Mouse (Mus musculus): Measurements from ENCODE around the gene Srpk2. TPM values are rescaled to one million over a fixed set of nuclear protein-coding genes. Genes with fewer than 3 reads are reported as not detected.

Gene Srpk2
- polyA plus RNA-seq, 1 experiment from 2014 or later = 46.4 TPM

DNA sequence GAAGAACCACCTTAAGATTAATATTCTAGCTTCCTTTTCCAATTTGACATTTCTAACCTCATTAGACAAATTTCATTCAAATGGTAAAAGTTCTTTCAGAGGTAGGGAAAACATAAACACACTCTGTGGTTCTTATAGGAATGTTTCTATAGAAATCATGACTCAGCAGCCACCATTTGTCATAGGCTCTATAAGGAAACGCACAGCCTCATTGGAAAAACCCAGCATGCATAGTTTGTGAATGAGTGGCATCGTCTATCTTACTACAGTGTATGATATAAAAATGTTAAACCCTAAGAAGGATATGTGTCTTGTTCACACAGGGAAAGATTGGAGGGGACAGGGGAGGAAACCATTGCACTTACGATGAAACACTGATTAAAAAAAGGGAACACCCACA is 178.8 kb downstream of the Srpk2 start:
- Histone ChIP-seq H3K4me3 (ENCODE audit: low read depth, low read length) (no peak overlapping the region), H3K27ac (ENCODE audit: low read depth, low read length) (no peak overlapping the region), H3K36me3 (ENCODE audit: control insufficient read depth, insufficient read depth, low read length) (peaks cover 21% of the 10 kb centered on the region), H3K4me2 (no peak overlapping the region), H3K27me3 (ENCODE audit: control insufficient read depth, insufficient read depth, low read length) (no peaks in the 10 kb centered on the region), H3K9ac (ENCODE audit: low read depth, low read length) (no peak overlapping the region), H3K4me1 (ENCODE audit: control insufficient read depth, insufficient read depth, low read length) (no peaks in the 10 kb centered on the region), H3K9me3 (replicated peaks; ENCODE audit: control insufficient read depth, low read length) (no peaks in the 10 kb centered on the region)
- no peak for ATAC-seq (replicated peaks; ENCODE audit: insufficient number of reproducible peaks, low FRiP score, low TSS enrichment)
- 89% methylated on average over 3 of the region's 3 CpGs for WGBS (ENCODE audit: insufficient replicate concordance)

DNA sequence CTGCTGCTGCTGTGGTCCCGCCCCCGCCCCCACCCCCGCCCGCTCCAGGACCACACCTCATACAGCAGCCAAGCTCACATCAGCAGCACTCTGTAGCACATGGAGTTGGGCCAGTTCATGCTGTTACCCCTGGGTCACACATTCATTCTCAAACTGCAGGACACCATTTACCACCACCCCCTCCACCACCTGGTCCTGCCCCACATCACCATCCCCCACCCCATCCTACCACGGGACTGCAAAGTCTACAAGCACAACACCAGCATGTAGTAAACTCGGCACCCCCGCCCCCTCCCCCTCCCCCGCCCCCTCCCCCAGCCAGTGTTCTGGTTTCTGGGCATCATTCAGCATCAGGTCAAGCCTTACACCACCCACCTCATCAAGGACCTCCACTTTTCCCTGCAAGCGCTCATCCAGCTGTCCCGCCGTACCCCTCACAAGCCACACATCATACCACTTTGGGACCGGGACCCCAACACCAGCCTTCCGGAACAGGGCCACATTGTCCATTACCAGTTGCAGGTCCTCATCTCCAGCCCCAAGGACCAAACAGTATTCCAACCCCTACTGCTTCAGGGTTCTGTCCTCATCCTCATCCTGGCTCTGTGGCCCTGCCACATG is 182.0 kb downstream of the Srpk2 start:
- Histone ChIP-seq H3K9ac (ENCODE audit: low read depth, low read length) (no peak overlapping the region), H3K9me3 (replicated peaks; ENCODE audit: control insufficient read depth, low read length) (no peaks in the 10 kb centered on the region), H3K4me3 (ENCODE audit: low read depth, low read length) (no peak overlapping the region), H3K27me3 (ENCODE audit: control insufficient read depth, insufficient read depth, low read length) (no peaks in the 10 kb centered on the region), H3K36me3 (ENCODE audit: control insufficient read depth, insufficient read depth, low read length) (peaks cover 38% of the 10 kb centered on the region), H3K27ac (ENCODE audit: low read depth, low read length) (no peak overlapping the region), H3K4me2 (no peak overlapping the region), H3K4me1 (ENCODE audit: control insufficient read depth, insufficient read depth, low read length) (no peaks in the 10 kb centered on the region)
- WGBS (ENCODE audit: insufficient replicate concordance) = 77% methylated on average over 12 of the region's 13 CpGs
- ATAC-seq (replicated peaks; ENCODE audit: insufficient number of reproducible peaks, low FRiP score, low TSS enrichment) = peak; percentile 40; the same call in 1 of the 2 replicates

DNA sequence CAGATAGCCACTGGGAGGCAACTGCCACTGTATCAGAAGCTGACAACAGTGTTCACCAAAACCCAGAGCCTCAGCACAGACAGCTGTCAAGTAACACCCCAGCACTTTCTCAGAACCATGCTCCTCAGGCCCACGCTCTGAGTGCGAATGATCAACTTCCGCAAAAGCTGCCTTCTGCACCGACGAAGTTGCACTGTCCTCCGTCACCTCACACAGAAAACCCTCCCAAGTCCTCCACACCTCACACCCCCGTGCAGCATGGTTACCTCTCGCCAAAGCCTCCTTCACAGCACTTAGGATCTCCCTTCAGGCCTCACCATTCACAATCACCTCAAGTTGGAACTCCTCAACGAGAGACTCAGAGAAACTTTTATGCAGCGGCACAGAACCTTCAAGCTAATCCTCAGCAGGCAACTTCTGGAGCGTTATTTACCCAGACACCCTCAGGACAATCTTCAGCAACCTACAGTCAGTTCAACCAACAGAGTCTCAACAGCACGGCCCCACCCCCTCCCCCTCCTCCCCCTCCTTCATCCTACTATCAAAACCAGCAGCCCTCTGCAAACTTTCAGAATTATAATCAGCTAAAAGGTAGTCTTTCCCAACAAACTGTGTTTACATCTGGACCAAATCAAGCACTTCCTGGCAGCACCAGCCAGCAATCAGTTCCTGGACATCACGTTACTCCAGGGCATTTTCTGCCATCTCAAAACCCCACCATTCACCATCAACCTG is 182.7 kb downstream of the Srpk2 start:
- no peak overlapping the region for H3K9ac ChIP-seq (ENCODE audit: low read depth, low read length)
- H3K4me3 ChIP-seq (ENCODE audit: low read depth, low read length) = no peak overlapping the region
- no peak for ATAC-seq (replicated peaks; ENCODE audit: insufficient number of reproducible peaks, low FRiP score, low TSS enrichment)
- H3K27ac ChIP-seq (ENCODE audit: low read depth, low read length) = no peak overlapping the region
- no peak overlapping the region for H3K4me2 ChIP-seq
- H3K27me3 ChIP-seq (ENCODE audit: control insufficient read depth, insufficient read depth, low read length) = no peaks in the 10 kb centered on the region
- no peaks in the 10 kb centered on the region for H3K4me1 ChIP-seq (ENCODE audit: control insufficient read depth, insufficient read depth, low read length)
- no peaks in the 10 kb centered on the region for H3K9me3 ChIP-seq (replicated peaks; ENCODE audit: control insufficient read depth, low read length)
- WGBS (ENCODE audit: insufficient replicate concordance) = 82% methylated on average over 13 of the region's 13 CpGs
- H3K36me3 ChIP-seq (ENCODE audit: control insufficient read depth, insufficient read depth, low read length) = peaks cover 38% of the 10 kb centered on the region

DNA sequence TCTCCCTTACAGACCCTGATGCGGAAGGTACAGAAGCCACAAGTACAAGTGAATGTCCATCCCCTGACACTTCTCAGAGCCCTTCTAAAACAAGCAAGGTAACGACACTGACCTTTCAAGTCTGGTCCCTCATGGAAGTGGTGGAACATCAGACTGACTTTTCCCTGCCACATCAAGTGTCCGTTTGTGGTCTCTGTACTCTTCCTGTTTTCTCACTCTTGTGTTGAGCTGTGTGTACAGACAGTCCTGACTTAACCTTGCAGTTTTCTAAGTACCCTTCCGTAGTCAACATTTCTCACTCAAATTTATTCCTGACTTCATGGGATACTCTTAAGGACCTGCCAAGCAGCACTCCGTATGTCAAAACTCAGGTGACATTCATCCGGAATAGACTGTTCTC is 183.7 kb downstream of the Srpk2 start:
- H3K4me1 ChIP-seq (ENCODE audit: control insufficient read depth, insufficient read depth, low read length) = no peaks in the 10 kb centered on the region
- no peak for ATAC-seq (replicated peaks; ENCODE audit: insufficient number of reproducible peaks, low FRiP score, low TSS enrichment)
- no peak overlapping the region for H3K4me3 ChIP-seq (ENCODE audit: low read depth, low read length)
- no peaks in the 10 kb centered on the region for H3K9me3 ChIP-seq (replicated peaks; ENCODE audit: control insufficient read depth, low read length)
- no peak overlapping the region for H3K9ac ChIP-seq (ENCODE audit: low read depth, low read length)
- no peaks in the 10 kb centered on the region for H3K27me3 ChIP-seq (ENCODE audit: control insufficient read depth, insufficient read depth, low read length)
- H3K36me3 ChIP-seq (ENCODE audit: control insufficient read depth, insufficient read depth, low read length) = peaks cover 41% of the 10 kb centered on the region
- 85% methylated on average over 6 of the region's 6 CpGs for WGBS (ENCODE audit: insufficient replicate concordance)
- no peak overlapping the region for H3K4me2 ChIP-seq
- H3K27ac ChIP-seq (ENCODE audit: low read depth, low read length) = no peak overlapping the region

DNA sequence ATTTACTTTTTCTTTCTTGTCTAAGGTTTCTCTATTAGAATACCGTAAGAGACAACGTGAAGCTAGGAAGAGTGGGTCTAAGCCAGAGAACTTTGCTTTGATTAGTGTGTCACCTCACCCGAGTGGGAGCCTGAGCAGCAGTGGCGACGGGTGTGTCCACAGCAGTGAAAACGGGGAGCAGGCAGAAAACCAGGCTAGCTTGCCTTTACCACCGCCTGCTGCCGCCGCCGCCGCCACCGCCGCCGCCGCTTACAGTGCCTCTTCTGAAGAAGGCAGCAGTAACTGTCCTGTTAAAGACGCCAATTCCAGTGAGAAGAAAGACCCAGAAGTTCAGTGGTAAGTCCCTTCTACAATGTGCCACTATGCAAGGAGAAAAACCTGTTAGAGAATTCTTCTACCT is 185.2 kb downstream of the Srpk2 start:
- no peaks in the 10 kb centered on the region for H3K4me1 ChIP-seq (ENCODE audit: control insufficient read depth, insufficient read depth, low read length)
- no peaks in the 10 kb centered on the region for H3K27me3 ChIP-seq (ENCODE audit: control insufficient read depth, insufficient read depth, low read length)
- H3K4me3 ChIP-seq (ENCODE audit: low read depth, low read length) = no peak overlapping the region
- no peak overlapping the region for H3K27ac ChIP-seq (ENCODE audit: low read depth, low read length)
- no peaks in the 10 kb centered on the region for H3K9me3 ChIP-seq (replicated peaks; ENCODE audit: control insufficient read depth, low read length)
- H3K4me2 ChIP-seq = no peak overlapping the region
- H3K36me3 ChIP-seq (ENCODE audit: control insufficient read depth, insufficient read depth, low read length) = peaks cover 45% of the 10 kb centered on the region
- H3K9ac ChIP-seq (ENCODE audit: low read depth, low read length) = no peak overlapping the region
- WGBS (ENCODE audit: insufficient replicate concordance) = 93% methylated on average over 16 of the region's 16 CpGs
- no peak for ATAC-seq (replicated peaks; ENCODE audit: insufficient number of reproducible peaks, low FRiP score, low TSS enrichment)

DNA sequence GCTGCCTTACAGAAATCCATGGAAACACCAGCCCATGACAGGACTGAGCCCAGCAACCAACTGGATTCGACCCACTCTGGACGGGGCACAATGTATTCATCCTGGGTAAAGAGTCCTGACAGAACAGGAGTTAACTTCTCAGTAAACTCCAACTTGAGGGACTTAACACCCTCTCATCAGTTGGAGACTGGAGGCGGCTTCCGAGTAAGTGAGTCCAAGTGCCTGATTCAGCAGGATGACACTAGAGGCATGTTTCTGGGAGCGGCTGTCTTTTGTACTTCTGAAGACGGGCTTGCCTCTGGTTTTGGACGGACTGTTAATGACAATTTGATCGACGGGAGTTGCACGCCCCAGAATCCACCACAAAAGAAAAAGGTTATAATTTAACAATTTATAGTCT is 186.5 kb downstream of the Srpk2 start:
- no peaks in the 10 kb centered on the region for H3K9me3 ChIP-seq (replicated peaks; ENCODE audit: control insufficient read depth, low read length)
- no peaks in the 10 kb centered on the region for H3K4me1 ChIP-seq (ENCODE audit: control insufficient read depth, insufficient read depth, low read length)
- WGBS (ENCODE audit: insufficient replicate concordance) = 88% methylated on average over 10 of the region's 10 CpGs
- H3K36me3 ChIP-seq (ENCODE audit: control insufficient read depth, insufficient read depth, low read length) = peaks cover 51% of the 10 kb centered on the region
- H3K27ac ChIP-seq (ENCODE audit: low read depth, low read length) = no peak overlapping the region
- no peak for ATAC-seq (replicated peaks; ENCODE audit: insufficient number of reproducible peaks, low FRiP score, low TSS enrichment)
- H3K9ac ChIP-seq (ENCODE audit: low read depth, low read length) = no peak overlapping the region
- no peak overlapping the region for H3K4me3 ChIP-seq (ENCODE audit: low read depth, low read length)
- no peak overlapping the region for H3K4me2 ChIP-seq
- H3K27me3 ChIP-seq (ENCODE audit: control insufficient read depth, insufficient read depth, low read length) = no peaks in the 10 kb centered on the region

DNA sequence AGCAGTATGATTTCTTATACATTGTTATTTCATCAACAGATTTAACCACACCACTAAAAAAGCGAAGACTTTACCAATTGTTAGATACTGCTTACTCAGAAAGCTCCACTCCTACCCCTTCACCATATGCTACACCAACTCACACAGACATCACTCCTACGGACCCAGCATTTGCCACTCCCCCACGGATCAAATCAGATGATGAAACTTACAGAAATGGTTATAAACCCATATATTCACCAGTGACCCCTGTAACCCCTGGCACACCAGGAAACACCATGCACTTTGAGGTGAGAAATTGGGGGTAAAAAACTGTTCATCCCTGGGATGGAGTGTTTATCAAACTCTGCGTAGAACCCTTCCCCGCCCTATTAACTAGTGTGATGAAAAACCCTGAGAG is 187.5 kb downstream of the Srpk2 start:
- Histone ChIP-seq H3K4me2 (no peak overlapping the region), H3K27ac (ENCODE audit: low read depth, low read length) (no peak overlapping the region), H3K9me3 (replicated peaks; ENCODE audit: control insufficient read depth, low read length) (no peaks in the 10 kb centered on the region), H3K36me3 (ENCODE audit: control insufficient read depth, insufficient read depth, low read length) (peaks cover 50% of the 10 kb centered on the region), H3K4me3 (ENCODE audit: low read depth, low read length) (no peak overlapping the region), H3K9ac (ENCODE audit: low read depth, low read length) (no peak overlapping the region), H3K27me3 (ENCODE audit: control insufficient read depth, insufficient read depth, low read length) (no peaks in the 10 kb centered on the region), H3K4me1 (ENCODE audit: control insufficient read depth, insufficient read depth, low read length) (no peaks in the 10 kb centered on the region)
- 92% methylated on average over 5 of the region's 5 CpGs for WGBS (ENCODE audit: insufficient replicate concordance)
- ATAC-seq (replicated peaks; ENCODE audit: insufficient number of reproducible peaks, low FRiP score, low TSS enrichment) = no peak

DNA sequence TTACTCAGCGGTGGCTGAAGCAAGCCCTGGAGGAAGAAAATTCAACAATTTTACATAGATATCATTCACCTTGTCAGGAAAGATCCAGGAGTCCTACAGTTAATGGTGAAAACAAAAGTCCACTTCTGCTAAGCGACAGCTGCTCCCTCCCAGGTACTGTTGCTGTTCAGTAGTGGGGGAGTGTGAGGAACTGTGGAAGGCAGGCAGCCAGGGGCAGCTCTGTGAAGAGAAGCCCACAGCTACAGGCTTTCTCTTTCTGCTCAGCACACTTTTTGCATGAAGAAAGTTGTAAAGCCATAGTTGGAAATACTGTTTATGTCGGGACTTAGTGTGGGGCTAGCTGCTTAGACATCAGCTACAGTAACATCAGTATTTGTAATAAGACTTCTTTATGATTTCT is 188.0 kb downstream of the Srpk2 start:
- no peak overlapping the region for H3K27ac ChIP-seq (ENCODE audit: low read depth, low read length)
- H3K9ac ChIP-seq (ENCODE audit: low read depth, low read length) = no peak overlapping the region
- no peaks in the 10 kb centered on the region for H3K4me1 ChIP-seq (ENCODE audit: control insufficient read depth, insufficient read depth, low read length)
- peaks cover 47% of the 10 kb centered on the region for H3K36me3 ChIP-seq (ENCODE audit: control insufficient read depth, insufficient read depth, low read length)
- WGBS (ENCODE audit: insufficient replicate concordance) = 93% methylated on average over 3 of the region's 3 CpGs
- H3K27me3 ChIP-seq (ENCODE audit: control insufficient read depth, insufficient read depth, low read length) = no peaks in the 10 kb centered on the region
- H3K4me2 ChIP-seq = no peak overlapping the region
- H3K9me3 ChIP-seq (replicated peaks; ENCODE audit: control insufficient read depth, low read length) = no peaks in the 10 kb centered on the region
- H3K4me3 ChIP-seq (ENCODE audit: low read depth, low read length) = no peak overlapping the region
- no peak for ATAC-seq (replicated peaks; ENCODE audit: insufficient number of reproducible peaks, low FRiP score, low TSS enrichment)

DNA sequence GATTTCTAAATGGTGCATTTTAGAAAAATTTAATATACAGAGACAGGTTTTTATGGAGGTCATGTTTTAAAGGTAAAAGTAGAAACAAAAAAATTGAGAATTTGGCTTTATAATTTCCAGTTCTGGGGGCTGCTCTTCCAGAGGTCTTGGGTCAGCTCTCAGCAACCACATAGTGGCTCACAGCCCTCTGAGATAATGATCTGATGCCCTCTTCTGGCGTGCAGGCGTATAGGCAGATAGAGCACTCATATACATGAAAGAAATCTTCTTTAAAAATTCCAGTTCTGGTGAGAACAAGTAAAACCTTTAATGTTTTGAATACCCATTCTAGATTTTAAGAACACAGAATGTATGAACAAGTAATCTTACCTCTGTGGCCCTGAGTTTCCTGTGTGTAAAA is 193.6 kb downstream of the Srpk2 start:
- Histone ChIP-seq H3K9me3 (replicated peaks; ENCODE audit: control insufficient read depth, low read length) (no peaks in the 10 kb centered on the region), H3K9ac (ENCODE audit: low read depth, low read length) (no peak overlapping the region), H3K27ac (ENCODE audit: low read depth, low read length) (no peak overlapping the region), H3K27me3 (ENCODE audit: control insufficient read depth, insufficient read depth, low read length) (no peaks in the 10 kb centered on the region), H3K4me2 (no peak overlapping the region), H3K4me1 (ENCODE audit: control insufficient read depth, insufficient read depth, low read length) (peaks cover 3% of the 10 kb centered on the region; the same call in 1 of the 2 replicates), H3K36me3 (ENCODE audit: control insufficient read depth, insufficient read depth, low read length) (peaks cover 36% of the 10 kb centered on the region), H3K4me3 (ENCODE audit: low read depth, low read length) (no peak overlapping the region)
- 55% methylated on average over 2 of the region's 2 CpGs for WGBS (ENCODE audit: insufficient replicate concordance)
- no peak for ATAC-seq (replicated peaks; ENCODE audit: insufficient number of reproducible peaks, low FRiP score, low TSS enrichment)
